Mouse (Mus musculus): Measurements from ENCODE around the gene Atpaf1.

GRCm38 (mm10) chr4:115838696-115839641 lies 54.4 kb downstream of the Atpaf1 start, which contains the start of gene Mknk1:
- TF ChIP-seq CTCF (IDR thresholded peaks at IDR 0.05; ENCODE audit: control insufficient read depth, insufficient read depth, insufficient read length) (no peak), MYOD1 (IDR thresholded peaks at IDR 0.05; ENCODE audit: control insufficient read depth, insufficient read length, low read depth) (no peak), USF1 (IDR thresholded peaks at IDR 0.05; ENCODE audit: low read depth) (peak; percentile 76), MYOG (IDR thresholded peaks at IDR 0.05; ENCODE audit: control insufficient read depth, extremely low read depth, insufficient read length) (no peak)
